Mouse (Mus musculus): Measurements from ENCODE around the gene Ccdc158.

Gene Ccdc158

DNA sequence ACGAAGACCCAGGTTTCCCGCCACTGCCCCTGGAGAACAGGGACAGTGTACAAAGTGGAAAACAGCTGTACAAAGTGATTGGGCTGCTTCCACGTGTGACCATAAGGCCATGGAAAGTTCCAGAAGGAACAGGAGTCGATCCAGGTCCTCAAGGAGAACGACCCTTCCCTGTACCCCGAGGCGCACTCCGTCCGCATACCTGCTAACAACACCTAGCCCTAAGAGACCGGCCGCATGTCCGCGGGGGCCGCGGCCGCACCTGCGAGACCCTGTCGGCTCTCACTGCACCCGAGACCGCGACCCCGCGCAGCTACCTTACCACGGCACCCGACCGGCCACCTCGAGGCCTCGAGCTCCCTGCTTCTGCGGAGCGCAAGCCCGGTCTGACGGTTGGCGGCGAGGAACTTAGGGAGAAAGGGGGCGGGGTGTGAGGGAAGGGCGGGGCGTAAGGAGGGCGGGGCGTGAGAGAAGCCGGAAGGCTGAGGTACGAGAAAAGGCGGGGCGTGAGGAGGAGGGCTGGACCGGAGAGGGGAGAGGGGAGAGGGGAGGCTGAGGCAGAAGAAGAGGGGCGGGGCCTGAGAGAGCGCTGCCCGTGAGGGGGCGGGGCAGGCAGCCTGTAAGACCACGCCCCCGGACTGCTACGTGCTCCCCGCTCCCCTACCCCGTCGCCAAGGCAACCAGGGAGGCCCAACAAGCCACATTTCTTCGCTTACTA, at the start of gene Ccdc158:
TSS of gene Ccdc158 (minus strand) at position 413 of the 715 bp plus-strand sequence.
- no peak for DNase-seq (ENCODE audit: low read depth)

DNA sequence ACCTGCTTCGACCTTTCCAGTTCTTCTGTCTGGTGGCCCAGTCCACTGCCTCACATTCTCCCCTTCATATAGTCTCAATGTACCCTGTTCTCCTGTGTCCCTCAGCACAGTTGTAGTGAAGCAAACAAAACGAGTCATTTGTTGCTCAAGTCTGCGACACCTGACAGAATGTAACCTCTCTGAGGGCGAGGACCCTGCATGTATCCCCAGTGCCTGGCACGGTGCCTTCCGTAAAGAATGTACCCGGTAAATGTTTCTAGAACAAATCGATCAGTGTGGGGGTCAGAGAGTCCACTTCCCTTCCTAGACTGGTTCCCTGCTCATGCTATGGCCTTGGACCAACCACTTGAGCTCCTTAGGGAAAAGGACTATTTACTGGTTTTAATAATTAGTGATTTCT, 46.5 kb upstream of the Ccdc158 start:
- no peak for DNase-seq (ENCODE audit: low read depth)

DNA sequence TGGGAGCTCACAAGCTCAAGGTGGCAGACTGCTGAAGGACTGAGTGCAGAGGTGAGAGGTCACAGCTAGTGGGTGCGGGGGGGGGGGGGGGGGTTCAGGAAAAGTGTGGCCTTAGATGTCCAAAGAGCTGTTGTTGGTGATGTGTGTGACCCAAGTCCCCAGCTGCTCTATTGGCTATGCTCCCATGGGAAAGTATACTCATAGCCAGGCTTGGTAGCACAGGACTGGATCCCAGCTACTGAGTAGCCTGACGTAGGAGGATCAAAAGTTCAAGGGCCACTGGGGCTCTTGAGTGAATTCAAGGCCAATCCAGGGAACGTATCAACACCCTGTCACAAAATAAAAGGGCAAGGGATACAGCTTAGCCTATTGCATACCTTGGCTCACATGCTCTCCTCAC, 43.8 kb upstream of the Ccdc158 start:
- no peak for DNase-seq (ENCODE audit: low read depth)

DNA sequence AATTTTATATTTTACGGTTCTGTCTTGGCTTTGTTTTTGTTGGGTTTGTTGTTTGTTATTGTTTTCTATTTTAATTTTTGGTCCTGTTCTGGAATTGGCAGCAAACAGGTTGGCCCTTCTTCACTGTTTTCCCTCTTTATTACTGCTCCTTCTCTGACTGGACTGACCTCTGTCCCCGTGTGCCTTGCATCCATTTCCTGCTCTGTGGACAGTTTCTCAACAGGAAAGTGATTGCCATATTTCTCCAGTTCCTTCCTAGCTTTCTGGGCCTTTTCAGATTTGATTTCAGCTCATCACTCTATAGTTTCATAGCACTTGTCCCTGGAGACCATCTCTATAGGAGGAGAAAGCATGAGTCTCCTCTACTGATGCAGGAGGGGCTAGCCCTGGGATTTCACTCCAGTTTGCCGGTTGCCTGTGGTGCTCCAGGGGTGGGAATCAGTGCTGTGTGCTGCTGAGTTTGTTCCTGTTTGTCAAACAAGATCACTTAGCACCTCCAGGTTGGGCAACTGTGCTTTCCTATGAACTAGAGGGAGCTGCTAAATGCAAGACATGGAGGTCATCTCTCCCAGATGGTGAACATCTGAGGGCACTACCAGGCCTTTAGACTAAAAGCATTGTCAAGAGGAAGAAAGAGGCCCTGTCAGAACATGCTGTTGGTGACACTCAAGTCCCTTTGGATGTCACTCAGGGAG, 42.7 kb upstream of the Ccdc158 start:
- DNase-seq (ENCODE audit: low read depth), result no peak

DNA sequence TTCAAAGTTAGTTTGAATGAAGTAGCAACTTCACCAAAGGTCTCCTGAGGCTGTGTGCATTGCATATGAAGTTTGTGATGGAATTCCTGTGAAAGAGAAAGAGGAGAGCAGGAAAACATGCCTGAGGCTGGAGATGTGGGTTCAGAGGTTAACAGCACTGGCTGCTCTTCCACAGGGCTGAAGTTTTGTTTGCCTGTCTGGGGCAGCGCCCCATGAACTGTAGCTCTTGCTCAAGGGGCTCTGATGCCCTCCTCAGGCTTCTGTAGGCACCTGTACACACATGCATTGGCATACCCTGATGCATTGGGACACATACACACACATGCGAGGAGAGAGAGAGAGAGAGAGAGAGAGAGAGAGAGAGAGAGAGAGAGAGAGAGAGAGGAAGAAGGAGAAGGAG, 40.8 kb upstream of the Ccdc158 start:
- no peak for DNase-seq (ENCODE audit: low read depth)

DNA sequence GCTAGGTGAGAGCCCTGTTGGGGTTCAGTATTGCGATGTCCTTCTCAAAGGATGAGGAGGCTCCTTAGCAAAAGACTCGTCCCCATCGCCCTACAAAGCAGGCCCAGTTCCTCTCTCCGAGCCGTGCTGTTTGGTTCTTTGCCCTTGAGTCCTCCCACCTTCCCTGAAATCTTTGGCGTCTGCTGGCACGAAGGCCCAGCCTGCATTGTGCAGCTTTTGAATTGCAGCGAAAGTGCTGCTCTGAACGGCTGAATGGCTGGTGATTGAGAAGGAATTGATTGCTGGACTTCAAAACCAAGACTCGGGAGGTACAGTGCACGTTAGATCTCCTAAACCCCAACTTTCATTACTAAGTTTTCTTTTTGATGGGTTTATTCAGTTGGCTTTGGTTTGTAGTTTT, 40.2 kb upstream of the Ccdc158 start:
- no peak for DNase-seq (ENCODE audit: low read depth)

DNA sequence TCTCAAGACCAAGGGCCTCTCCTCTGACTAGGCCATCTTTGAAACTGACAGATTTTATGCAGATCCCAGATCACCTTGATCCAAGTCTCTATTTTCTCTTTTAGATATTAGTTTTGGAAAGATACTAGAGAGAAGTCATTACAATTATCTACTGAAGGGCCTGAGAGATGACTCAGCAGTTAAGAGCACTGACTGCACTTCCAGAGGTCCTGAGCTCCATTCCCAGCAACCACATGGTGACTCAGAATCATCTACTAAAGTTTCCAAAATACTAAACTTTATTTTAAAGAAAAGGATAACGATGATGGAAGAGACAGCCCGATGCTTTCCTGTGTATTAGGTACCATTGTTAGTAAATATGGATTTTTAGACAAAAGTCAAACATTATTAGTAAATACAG, 39.8 kb upstream of the Ccdc158 start:
- DNase-seq (ENCODE audit: low read depth), result peak; percentile 46

DNA sequence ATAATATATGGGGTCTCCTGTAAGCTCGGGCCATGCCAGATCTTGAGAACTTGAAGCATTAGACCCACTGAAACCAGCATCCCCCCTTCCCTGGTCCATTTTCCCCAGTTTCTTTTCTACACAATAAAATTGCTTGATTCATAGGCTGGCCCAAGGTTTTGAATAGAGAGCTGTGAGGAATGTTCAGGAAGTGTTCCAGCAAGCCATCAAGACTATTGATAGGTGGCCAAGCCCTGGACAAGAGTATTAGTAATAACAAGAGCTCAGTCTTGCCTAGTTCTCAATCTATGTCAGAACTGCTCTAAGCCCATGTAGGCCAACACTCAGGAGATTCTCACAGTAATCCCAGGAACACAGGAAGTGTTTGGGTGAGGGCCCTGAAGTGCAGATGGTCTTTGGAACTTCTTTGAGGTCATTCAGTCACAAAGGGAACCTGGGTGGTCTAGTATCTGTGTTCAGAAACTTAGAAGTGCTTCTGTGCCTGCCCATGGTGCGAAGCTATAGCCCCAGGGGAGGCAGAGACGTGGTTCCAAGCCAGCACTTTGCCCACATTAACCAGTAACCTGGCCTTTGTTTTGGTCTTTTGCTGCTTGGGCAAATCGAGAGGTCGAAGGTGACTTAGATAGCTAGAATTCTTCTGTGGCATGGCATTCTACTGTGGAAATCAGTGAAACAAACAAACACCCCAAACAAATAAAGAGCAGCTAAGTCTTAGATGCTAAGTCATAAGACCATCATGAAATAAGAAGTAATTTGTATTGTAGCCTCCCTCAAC, 37.7 kb upstream of the Ccdc158 start:
- DNase-seq (ENCODE audit: low read depth), result no peak

DNA sequence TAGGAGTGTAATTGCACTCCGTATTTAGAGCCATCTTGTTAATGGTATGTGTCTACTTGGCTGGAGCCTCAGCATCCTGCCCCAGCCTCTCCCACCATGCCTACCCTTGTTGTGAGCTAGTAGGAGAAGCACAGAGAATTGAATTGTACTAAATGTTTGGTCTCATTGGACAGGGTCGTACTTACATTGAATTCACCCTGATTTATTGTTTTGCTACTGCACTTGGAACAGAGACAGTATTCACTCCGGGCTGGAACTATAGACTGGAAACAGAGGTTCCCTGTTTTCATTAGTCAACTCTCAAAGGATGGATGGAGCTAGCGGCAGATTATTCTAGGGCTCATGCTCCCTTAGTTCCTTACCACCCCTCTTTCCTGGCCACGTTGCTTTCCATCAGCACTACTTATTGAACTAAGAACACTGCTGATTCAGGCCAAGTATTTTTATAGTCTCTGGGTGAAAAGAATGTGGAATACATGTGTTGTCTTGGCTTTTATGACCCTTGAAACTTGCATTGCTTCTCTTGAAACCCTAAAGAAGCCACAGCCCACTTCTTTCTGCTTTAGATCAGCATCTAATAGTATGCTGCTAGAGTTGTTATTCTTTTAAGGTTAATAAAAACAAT, 36.7 kb upstream of the Ccdc158 start:
- no peak for DNase-seq (ENCODE audit: low read depth)

DNA sequence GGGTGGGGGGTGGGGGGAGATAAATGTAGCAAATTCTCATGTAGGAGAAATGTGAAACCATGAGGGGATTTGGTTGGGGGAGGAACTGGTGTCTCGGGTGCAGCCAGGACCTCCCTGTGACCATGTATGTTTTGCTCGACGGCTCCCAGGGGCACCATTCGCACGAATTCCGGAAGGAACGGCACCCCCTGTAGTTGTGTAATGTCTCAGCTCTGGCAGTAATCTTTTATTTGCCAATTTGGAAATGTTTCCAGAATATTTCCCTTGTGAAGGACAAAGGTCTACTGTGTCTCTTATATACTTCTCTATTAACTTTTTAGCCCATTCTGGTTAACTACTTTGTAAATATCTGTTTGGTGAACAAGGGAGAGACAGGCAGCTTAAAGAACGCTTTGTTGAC, 35.7 kb upstream of the Ccdc158 start:
- DNase-seq (ENCODE audit: low read depth), result no peak

DNA sequence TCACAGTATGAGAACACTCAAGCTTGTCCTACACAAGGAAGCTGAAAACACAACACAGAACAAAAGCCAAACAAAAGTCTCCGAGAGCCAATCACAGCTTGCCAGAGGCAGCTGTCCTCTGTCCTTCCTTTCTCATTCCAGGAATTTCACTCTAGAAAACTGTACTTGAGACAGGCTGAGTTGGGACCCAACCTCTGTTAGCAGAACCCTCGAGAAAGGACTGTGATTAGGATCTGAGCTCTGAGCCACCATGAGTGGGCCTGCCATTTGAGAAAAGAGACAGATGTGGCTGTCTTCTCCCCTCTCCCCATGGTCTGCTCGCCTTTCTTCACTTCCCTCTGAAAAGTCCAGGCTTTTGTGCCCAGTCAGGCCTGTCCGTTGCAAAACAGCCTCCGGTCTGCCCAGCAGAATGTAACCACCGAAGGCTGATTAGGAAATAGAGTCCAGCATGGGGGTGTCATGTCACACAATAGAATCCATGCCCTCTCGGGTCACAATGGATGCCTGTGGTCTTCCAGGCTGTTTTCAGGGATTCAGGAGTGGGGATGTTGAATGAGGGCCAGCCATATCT, 32.9 kb upstream of the Ccdc158 start:
- no peak for DNase-seq (ENCODE audit: low read depth)

DNA sequence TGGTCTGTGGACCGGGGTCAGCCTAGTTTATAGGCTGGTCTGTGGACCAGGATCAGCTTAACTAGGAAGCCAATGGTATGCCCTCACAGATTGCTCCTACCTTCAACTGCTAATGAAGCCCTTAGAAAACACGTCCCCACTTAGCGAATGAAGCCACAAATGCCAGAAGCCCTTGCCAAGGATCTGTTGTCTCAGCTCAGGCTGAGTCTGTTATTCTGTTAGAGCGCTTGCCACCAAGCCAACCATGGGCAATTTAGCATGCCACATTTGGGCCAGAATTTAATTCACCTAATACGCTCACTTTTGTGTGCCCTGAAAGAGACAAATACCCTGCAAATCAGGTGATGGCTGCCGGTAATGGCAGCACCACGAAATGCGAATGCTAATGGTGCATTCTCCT, 28.6 kb upstream of the Ccdc158 start:
- DNase-seq (ENCODE audit: low read depth), result no peak

DNA sequence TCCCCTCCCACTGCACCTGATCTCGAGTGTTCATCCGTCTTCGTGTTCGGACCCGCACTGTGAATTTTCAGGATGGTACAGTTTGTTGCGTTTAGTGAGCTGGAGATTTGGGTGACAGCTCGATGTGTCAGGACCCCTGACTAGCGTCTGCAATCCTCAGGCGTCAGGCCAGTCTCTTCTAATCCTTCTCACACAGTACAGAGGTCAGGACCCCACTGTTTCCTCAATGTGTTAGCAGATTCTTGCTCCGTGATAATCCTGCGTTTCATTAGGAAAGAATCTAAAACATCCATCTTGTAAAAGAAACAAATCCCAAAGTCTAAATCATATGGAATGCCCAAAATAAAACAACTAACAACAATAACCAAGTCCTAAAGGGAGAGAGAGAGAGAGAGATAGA, 26.7 kb upstream of the Ccdc158 start:
- DNase-seq (ENCODE audit: low read depth), result no peak

DNA sequence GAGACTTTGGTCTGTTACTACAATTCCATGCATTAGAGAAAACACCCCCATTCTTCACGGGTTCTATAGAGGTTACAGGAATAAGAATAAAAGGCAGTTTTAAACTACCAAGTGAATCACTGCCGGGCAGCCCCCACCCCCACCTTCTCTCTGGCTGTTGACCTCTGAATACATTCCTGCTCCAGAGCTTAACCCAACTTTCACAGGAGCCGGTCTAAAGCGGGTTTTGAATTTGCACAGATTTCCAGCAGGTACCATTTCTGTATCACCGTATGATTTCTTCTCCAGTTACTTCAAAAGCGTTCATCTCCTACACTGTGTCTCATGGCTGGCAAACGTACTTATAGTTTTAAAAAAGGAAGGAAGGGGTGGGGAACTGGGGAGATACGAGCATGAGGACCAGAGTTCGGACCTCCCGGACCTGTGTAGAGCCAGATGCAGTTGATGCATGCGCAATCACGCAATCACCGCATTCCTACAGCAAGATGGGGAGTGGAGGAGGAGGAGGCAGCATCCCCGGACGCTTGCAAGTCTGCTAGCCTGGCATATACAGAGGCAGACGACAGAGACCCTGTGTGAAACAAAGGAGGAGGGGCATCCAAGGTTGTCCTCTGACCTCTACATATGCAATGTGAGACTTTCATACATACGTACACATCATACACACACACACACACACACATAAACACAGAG, 23.9 kb upstream of the Ccdc158 start:
- no peak for DNase-seq (ENCODE audit: low read depth)

DNA sequence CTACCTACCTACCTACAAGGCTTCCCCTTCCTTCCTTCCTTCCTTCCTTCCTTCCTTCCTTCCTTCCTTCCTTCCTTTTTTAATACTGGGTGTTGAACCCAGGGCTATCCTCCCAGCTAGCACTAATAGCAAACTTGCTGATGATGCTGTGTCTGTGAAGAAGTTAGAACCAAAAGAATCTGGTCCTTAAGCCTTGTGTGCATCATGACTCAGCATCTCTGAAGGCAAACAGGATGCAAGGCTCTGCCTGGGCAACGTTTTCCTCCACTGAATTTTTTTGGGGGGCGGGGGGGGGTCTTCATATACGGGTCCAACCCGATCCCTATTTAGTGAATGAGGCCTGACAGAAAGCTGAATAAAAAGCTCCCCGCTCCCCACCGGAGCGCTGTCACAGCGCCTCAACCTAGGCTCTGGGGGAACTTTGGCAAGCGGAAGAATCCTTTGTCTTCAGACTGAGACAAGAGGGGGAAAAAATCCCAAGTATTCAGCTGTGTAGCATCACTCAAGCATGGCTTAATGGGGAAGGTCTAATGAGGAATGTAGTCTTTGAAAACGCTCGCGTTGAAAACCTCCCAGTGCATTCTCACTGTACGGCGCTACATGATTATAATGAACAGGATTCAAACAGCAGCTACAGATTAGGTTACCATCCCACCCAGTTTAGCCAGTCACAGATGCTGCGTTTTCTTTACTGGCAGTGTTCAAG, 23.2 kb upstream of the Ccdc158 start:
- no peak for DNase-seq (ENCODE audit: low read depth)

DNA sequence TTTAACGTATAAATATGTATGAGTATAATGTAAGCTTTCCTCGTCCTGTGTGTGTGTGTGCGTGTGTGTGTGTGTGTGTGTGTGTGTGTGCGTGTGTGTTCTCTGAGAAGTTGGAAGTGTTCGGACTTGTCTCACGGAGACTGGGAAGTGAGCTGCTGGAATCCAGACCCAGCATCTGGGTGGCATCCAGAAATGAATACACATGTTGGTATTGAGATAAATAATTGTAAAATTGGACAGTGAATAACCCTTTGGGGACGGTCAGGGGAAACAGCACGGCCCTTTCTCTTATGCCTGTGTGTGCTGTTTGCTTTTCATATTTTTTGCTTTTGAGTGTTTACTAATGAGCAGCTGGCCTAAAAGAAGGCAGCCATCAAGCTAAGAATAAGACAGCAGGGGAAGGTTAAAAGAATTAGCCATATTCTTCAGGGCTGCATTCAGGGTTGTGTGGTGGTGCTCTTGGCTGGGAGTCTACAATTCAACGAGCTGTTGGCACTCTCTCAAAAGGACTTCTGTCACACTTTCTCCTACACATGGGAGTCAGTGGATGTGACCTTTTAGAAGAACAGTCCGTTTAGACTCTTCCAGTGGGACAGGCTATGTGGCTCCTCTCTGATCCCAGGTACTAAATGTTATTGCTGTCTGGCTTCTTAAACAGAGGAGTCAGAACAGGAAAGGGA, 19.4 kb upstream of the Ccdc158 start:
- no peak for DNase-seq (ENCODE audit: low read depth)

DNA sequence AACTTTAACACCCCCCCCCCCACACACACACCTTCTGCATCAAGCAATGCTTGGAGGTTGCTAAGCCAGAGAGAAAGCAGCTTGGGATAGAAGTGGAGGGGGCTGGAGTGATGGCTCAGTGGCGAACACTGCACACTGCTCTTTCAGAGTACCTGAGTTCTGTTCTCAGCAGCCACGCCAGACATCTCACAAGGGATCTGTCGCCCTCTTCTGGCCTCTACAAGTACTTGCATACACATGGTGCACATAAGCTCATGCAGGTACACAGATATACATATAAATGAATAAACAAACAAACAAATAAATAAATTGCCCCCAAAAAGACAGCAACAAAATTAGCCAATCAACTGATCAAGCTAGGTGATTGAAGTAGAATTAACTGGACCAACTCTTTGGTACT, 18.7 kb upstream of the Ccdc158 start:
- no peak for DNase-seq (ENCODE audit: low read depth)

DNA sequence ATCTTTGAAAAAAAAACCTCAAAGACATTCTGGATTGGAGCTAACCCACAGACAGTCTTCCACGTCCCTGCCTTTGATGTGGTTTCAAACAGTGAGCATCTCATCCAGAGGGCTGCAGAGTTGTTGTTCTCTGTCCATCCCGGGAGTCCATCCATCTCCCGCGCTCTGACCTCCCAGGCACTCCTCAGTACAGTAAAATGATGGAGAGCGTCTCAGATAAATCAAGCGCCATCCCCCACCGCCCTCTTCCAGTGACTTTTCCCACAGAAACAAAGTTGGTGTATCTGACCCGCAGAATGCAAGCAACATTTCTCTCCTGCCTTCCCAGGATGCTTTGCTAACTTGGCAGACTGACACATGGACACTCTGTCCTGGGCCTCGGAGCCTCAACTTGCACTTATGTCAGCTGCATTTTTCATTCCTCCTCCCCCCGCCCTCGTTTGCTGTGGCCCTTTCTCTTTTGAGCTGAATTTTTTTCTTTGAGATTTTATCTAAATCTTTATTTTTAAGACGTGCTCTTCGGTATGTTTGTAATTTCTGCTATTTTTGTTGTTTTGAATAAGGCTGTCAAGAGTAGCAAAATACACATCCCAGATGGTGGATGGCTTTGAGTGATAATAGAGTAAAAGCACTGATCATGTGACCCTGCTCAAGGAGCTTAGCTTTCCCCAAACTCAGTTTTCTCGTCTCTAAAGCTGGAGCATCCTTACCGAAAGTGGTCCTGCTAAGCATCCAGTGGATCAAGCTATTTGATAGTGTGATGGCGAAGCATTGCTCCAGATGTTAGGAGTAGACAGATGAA, 17.3 kb upstream of the Ccdc158 start:
- no peak for DNase-seq (ENCODE audit: low read depth)

DNA sequence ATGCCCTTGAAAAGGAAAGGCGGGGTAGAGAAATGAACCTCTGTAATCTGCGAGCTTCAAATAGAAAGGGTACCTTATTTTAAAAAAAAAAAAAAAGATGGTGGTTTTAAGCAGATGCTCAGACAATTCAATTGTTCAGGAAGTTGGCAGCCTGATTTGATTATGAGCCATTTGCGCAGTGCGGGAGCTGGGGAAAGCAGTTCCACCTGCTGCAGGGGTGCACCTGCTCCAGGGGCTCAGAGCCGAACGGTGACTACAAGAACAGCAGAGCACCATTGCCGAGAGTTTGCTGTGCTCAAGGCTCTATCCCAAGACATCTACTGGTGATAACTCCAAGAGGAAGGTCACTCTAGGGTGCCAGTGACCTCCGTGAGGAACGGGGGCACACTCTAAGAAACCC, 13.5 kb upstream of the Ccdc158 start:
- DNase-seq (ENCODE audit: low read depth), result no peak

DNA sequence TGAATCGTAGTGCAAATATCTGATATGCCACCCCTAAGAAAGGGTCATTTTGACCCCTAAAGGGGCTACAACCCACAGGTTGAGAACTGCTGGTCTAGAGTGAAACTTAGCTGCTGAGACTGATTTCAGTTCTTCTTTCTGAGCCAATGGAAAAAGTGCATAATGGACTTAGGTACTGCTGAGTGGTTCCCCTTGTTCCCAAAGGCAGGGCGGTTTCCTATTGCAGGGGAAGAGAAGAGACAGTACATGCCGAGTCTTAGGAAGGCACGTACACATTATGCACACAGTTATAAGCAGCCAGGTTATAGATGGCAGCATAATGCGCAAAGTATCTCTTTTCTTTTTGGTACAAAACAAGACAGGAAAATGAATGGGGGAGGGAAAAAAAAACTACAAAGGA, 13.1 kb upstream of the Ccdc158 start:
- no peak for DNase-seq (ENCODE audit: low read depth)

Measured in NIH3T3 (cell line).